Mouse (Mus musculus): ENCODE measurements around the gene Fto. TPM values are rescaled to one million over a fixed set of nuclear protein-coding genes. Genes with fewer than 3 reads are reported as not detected.

The Fto gene
- total and polyA plus RNA-seq, 3 experiments, result 8.4 to 43.2 (median 15.7) TPM

GRCm38 (mm10) chr8:91365804-91366203 is 52.5 kb downstream of the Fto start:
- in situ Hi-C loops (cut with MboI; ENCODE audit: low pct_ligation_motif_present, low pct_unique_long_range_greater_than_20kb, low sequenced_read_pairs) (no loop called here), dilution Hi-C loops (cut with MboI; ENCODE audit: extremely low pct_ligation_motif_present, extremely low pct_unique_long_range_greater_than_20kb, low sequenced_read_pairs) (no loop called here)
- Histone ChIP-seq H3K36me3 (replicated peaks in 1 of 2; ENCODE audit: control insufficient read depth in 1 of 2, insufficient read depth in 1 of 2, low read length in 1 of 2) (peaks cover 0 to 26% of the 10 kb centered on the region in 2 experiments), H3K9me3 (replicated peaks; ENCODE audit: low read length) (no peaks in the 10 kb centered on the region), H3K4me1 (ENCODE audit: control insufficient read depth in 1 of 2, insufficient read depth in 2 of 2) (peaks cover 2 to 21% of the 10 kb centered on the region in 2 experiments; a peak in 2 of 4 replicates), H3K79me2 (replicated peaks; ENCODE audit: control insufficient read depth, extremely low read depth, insufficient read depth, poor library complexity, severe bottlenecking) (no peaks in the 10 kb centered on the region), H3K4me2 (ENCODE audit: insufficient read depth, low read depth, poor library complexity, severe bottlenecking) (no peak overlapping the region), H3K27ac (ENCODE audit: insufficient read depth, low read depth) (no peak overlapping the region), H3K27me3 (replicated peaks) (no peaks in the 10 kb centered on the region), H3K4me3 (replicated peaks in 1 of 3; ENCODE audit: low read depth in 2 of 3, low read length in 2 of 3, poor library complexity in 1 of 3) (no peak overlapping the region), H3K9ac (ENCODE audit: insufficient read depth, low read depth) (no peak overlapping the region)
- no peak for DNase-seq (ENCODE audit: extremely low read depth)
- TF ChIP-seq GABPA (IDR thresholded peaks at IDR 0.05; ENCODE audit: insufficient replicate concordance, low read depth, low read length) (no peak), MEF2A (IDR thresholded peaks at IDR 0.05; ENCODE audit: borderline replicate concordance, low read depth, low read length) (no peak), NRF1 (IDR thresholded peaks at IDR 0.05; ENCODE audit: low read depth, low read length) (no peak), MAX (IDR thresholded peaks at IDR 0.05; ENCODE audit: low read length) (no peak), CTCF (conservative IDR thresholded peaks at IDR 0.05 in 1 of 2, IDR thresholded peaks at IDR 0.05 in 1 of 2; ENCODE audit: low read depth in 2 of 2, low read length in 2 of 2) (no peak), ZMIZ1 (IDR thresholded peaks at IDR 0.05; ENCODE audit: low read depth, low read length) (no peak), ZNF384 (IDR thresholded peaks at IDR 0.05; ENCODE audit: low read depth, low read length) (no peak), MYC (IDR thresholded peaks at IDR 0.05; ENCODE audit: low read depth, low read length) (no peak), USF1 (IDR thresholded peaks at IDR 0.05; ENCODE audit: low read depth, low read length) (no peak), POLR2A (IDR thresholded peaks at IDR 0.05; ENCODE audit: low read depth, low read length) (no peak), SMC3 (IDR thresholded peaks at IDR 0.05; ENCODE audit: low read depth, low read length) (no peak), EP300 (IDR thresholded peaks at IDR 0.05; ENCODE audit: low read length) (no peak), BHLHE40 (IDR thresholded peaks at IDR 0.05; ENCODE audit: low read depth, low read length) (no peak), USF2 (conservative IDR thresholded peaks at IDR 0.05; ENCODE audit: low read depth, low read length) (no peak)

- Histone ChIP-seq H3K9ac (ENCODE audit: insufficient read depth, low read depth) (no peak overlapping the region), H3K4me1 (ENCODE audit: control insufficient read depth in 1 of 2, insufficient read depth in 2 of 2) (peaks cover 2 to 24% of the 10 kb centered on the region in 2 experiments; a peak in 3 of 4 replicates), H3K27me3 (replicated peaks) (no peaks in the 10 kb centered on the region), H3K36me3 (replicated peaks in 1 of 2; ENCODE audit: control insufficient read depth in 1 of 2, insufficient read depth in 1 of 2, low read length in 1 of 2) (peaks cover 0 to 17% of the 10 kb centered on the region in 2 experiments), H3K9me3 (replicated peaks; ENCODE audit: low read length) (no peaks in the 10 kb centered on the region), H3K4me2 (ENCODE audit: insufficient read depth, low read depth, poor library complexity, severe bottlenecking) (no peak overlapping the region), H3K4me3 (replicated peaks in 1 of 3; ENCODE audit: low read depth in 2 of 3, low read length in 2 of 3, poor library complexity in 1 of 3) (no peak overlapping the region), H3K27ac (ENCODE audit: insufficient read depth, low read depth) (no peak overlapping the region), H3K79me2 (replicated peaks; ENCODE audit: control insufficient read depth, extremely low read depth, insufficient read depth, poor library complexity, severe bottlenecking) (no peaks in the 10 kb centered on the region)
- dilution Hi-C loops (cut with MboI; ENCODE audit: extremely low pct_ligation_motif_present, extremely low pct_unique_long_range_greater_than_20kb, low sequenced_read_pairs), result no loop called here
- DNase-seq (ENCODE audit: extremely low read depth), result no peak
- in situ Hi-C loops (cut with MboI; ENCODE audit: low pct_ligation_motif_present, low pct_unique_long_range_greater_than_20kb, low sequenced_read_pairs), result no loop called here
- TF ChIP-seq HCFC1 (IDR thresholded peaks at IDR 0.05; ENCODE audit: low read depth, low read length), result no peak
Measured at GRCm38 (mm10) chr8:91370899-91371298, 57.6 kb downstream of the Fto start.

GRCm38 (mm10) chr8:91371995-91372394 is 58.7 kb downstream of the Fto start:
- Histone ChIP-seq H3K9ac (ENCODE audit: insufficient read depth, low read depth) (no peak overlapping the region), H3K36me3 (replicated peaks in 1 of 2; ENCODE audit: control insufficient read depth in 1 of 2, insufficient read depth in 1 of 2, low read length in 1 of 2) (peaks cover 0 to 17% of the 10 kb centered on the region in 2 experiments), H3K4me3 (replicated peaks in 1 of 3; ENCODE audit: low read depth in 2 of 3, low read length in 2 of 3, poor library complexity in 1 of 3) (no peak overlapping the region), H3K9me3 (replicated peaks; ENCODE audit: low read length) (no peaks in the 10 kb centered on the region), H3K4me1 (ENCODE audit: control insufficient read depth in 1 of 2, insufficient read depth in 2 of 2) (peaks cover 8 to 35% of the 10 kb centered on the region in 2 experiments; a peak in 3 of 4 replicates), H3K27me3 (replicated peaks) (no peaks in the 10 kb centered on the region), H3K27ac (ENCODE audit: insufficient read depth, low read depth) (no peak overlapping the region), H3K4me2 (ENCODE audit: insufficient read depth, low read depth, poor library complexity, severe bottlenecking) (no peak overlapping the region), H3K79me2 (replicated peaks; ENCODE audit: control insufficient read depth, extremely low read depth, insufficient read depth, poor library complexity, severe bottlenecking) (no peaks in the 10 kb centered on the region)
- dilution Hi-C loops (cut with MboI; ENCODE audit: extremely low pct_ligation_motif_present, extremely low pct_unique_long_range_greater_than_20kb, low sequenced_read_pairs), result no loop called here
- no peak for DNase-seq (ENCODE audit: extremely low read depth)
- in situ Hi-C loops (cut with MboI; ENCODE audit: low pct_ligation_motif_present, low pct_unique_long_range_greater_than_20kb, low sequenced_read_pairs), result no loop called here
- TF ChIP-seq MEF2A (IDR thresholded peaks at IDR 0.05; ENCODE audit: borderline replicate concordance, low read depth, low read length), result no peak
- TF ChIP-seq TBP (conservative IDR thresholded peaks at IDR 0.05; ENCODE audit: low read depth, low read length), result no peak
- no peak for TF ChIP-seq MAZ (IDR thresholded peaks at IDR 0.05; ENCODE audit: low read depth, low read length)
- no peak for TF ChIP-seq CHD2 (IDR thresholded peaks at IDR 0.05; ENCODE audit: low read length)
- no peak for TF ChIP-seq ZNF384 (IDR thresholded peaks at IDR 0.05; ENCODE audit: low read depth, low read length)
- TF ChIP-seq ZC3H11A (IDR thresholded peaks at IDR 0.05; ENCODE audit: low read depth, low read length), result no peak
- TF ChIP-seq MAX (IDR thresholded peaks at IDR 0.05; ENCODE audit: low read length), result no peak
- TF ChIP-seq CHD1 (IDR thresholded peaks at IDR 0.05; ENCODE audit: low read depth, low read length), result no peak
- TF ChIP-seq ETS1 (conservative IDR thresholded peaks at IDR 0.05; ENCODE audit: low read depth, low read length), result no peak
- TF ChIP-seq RAD21 (IDR thresholded peaks at IDR 0.05; ENCODE audit: low read depth, low read length), result no peak
- TF ChIP-seq MXI1 (IDR thresholded peaks at IDR 0.05; ENCODE audit: low read depth, low read length), result no peak
- TF ChIP-seq MAFK (IDR thresholded peaks at IDR 0.05; ENCODE audit: insufficient replicate concordance, low read length), result no peak

All from CH12.LX (cell line).